Mouse (Mus musculus) layer of hippocampus, postnatal 25 days (tissue): ENCODE measurements around the gene Hist1h2ah. TPM values are rescaled to one million over a fixed set of nuclear protein-coding genes. Genes with fewer than 3 reads are reported as not detected.

ENCODE experiments used
- DNase-seq, 2 experiments: peaks; one replicate each; pipeline ENCODE4 v3.0.0; 2022; ENCODE audit warnings: mixed read lengths in 2 of 2, low spot score in 1 of 2; ENCODE audit errors: extremely low spot score in 1 of 2
- total RNA-seq, 2 experiments: library from RNA; stranded (reverse); gene quantifications; 2 replicates each; pipeline ENCODE4 v1.2.3; 2021

The Hist1h2ah gene
- total RNA-seq, 2 experiments from 2014 or later: 22.3 to 38.6 TPM

DNA sequence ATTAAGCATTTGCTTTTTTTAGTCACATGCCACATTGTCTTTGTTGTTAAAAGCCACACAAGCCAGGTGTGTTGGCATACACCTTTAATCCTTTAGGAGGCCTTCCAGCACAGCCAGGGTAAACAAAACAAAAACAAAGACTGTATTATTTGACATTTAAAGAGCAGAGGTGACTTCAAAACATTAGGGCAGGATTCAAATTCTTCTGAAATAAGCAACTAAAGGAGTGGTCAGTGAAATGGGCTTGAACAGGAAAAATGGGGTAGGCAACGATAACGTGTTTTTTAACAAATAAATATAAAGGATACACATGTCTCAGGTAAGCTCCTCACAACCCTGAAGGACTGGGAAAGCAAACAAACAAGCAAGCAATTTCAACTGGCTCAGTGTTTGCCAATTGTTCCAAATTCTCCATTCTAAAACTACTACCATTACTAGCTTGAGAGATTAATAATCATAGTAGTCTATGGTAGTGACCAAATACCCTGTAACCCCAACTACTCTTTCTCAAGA lies 4.6 kb upstream of the Hist1h2ah start:
- no peak for DNase-seq

DNA sequence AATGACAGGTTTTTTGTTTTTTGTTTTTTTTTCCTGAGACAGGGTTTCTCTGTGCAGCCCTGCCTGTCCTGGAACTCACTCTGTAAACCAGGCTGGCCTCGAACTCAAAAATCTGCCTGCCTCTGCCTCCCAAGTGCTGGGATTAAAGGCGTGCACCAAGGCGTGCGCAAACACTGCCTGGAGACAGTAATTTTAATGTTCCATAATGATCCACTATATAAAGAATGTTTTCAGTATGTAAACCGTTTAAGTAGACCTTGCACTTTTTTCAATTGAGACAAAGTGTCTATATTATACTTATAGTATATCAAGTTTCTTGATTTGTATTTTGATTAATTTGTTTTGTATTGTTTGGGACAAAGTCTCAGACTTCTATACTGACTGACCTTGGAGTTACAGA lies 4.0 kb upstream of the Hist1h2ah start:
- DNase-seq: no peak

DNA sequence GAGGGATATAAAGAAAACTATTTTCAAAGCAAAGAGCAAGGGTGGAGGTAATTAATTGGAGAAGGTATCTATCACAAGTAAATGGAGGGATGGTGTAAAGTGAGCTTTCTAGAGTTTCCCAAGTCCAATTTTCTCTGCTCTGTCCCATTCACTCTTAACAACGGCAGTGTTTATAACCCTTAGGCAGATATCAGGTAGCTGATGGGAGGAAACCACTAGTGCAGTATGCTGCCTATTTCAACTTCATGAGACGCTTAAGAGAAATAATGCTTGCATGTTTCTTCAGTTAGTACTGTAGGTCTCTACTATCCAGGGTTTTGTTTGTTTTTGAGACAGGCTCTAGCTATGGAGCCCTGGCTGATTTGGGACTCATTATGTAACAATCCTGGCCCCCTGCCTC lies 2.0 kb upstream of the Hist1h2ah start:
- DNase-seq: no peak

DNA sequence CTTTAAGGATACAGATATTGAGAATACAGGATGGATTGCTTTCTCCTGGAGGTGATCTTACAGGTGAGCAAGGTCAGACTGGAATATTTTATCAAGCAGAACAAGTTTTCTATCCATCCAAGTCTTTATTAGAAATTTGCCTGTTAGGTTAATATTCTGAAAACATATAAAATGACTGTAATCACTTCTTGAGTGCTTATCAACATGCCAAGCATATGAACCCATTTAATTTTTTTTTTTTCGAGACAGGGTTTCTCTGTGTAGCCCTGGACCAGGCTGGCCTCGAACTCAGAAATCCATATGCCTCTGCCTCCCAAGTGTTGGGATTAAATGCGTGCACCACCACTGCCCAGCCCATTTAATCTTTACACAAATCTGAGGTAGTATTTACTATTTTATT lies 1.6 kb upstream of the Hist1h2ah start:
- no peak for DNase-seq

DNA sequence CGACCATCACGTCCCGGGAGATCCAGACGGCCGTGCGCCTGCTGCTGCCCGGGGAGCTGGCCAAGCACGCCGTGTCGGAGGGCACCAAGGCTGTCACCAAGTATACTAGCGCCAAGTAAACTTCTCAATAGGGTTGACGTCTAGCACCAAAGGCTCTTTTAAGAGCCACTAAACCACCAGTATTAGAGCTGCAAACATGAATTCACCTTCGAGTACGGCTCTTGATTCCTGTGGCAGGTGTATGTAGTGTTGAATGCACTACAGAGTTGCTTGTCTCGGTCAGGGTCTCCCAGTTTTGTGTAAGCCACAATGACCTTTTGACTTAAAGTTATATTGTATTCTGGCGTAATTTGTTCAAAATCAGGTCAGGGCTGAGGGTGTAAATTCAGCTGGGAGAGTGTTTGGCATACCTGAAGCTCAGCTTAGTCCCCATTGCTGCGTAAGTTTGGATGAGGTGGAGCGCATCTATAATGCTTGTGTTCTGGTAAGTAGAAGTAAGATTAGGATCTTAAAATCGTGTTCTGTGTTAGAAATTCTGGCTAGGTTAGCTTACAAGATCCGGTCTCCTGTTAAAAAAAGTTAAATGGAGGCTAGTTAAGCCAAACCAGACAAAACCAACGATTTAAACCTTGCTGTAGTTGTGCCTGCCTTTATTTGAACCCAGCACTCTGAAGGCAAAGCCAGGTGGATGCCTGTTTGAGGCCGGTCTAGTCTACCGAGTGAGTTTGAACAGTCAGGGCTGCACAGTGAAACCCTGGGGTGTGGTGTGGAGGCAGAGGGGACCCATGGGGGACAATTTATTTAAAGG lies 985 bp upstream of the Hist1h2ah start:
- no peak for DNase-seq

DNA sequence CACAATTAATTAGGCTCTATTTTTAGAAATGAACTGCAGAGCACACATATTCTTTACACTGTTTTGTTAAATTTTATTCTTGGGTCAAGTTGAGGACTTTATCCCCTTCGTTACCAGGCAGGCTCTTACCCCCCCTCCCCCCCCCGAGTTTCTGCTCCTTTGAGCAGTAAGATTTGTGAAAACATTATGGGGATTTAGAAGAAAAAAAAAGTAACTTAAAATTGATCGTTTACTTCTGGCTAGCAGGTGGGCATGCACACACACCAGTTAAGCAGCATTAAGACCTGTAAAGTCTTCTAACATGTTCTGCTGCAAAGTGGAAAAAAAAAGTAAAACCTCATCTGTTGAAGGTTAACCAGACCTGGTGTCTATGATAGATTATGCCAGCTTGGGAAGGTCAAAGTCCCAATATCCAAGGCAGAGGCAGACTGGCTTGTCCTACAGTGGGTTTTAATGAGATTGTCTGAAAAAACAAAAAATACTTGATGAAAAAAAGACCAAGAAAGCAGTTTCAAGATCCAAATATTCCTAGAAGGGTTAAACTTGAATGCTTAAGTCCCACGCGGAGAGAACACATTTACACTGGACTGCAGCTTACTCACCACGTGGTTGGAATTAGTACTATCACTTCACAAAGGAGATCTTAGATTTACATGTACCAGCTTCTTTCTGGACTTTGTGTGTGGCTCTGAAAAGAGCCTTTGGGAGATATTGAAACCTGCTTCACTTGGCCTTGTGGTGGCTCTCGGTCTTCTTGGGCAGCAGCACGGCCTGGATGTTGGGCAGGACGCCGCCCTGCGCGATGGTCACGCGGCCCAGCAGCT lies 713 bp downstream of the Hist1h2ah start:
- DNase-seq: no peak

DNA sequence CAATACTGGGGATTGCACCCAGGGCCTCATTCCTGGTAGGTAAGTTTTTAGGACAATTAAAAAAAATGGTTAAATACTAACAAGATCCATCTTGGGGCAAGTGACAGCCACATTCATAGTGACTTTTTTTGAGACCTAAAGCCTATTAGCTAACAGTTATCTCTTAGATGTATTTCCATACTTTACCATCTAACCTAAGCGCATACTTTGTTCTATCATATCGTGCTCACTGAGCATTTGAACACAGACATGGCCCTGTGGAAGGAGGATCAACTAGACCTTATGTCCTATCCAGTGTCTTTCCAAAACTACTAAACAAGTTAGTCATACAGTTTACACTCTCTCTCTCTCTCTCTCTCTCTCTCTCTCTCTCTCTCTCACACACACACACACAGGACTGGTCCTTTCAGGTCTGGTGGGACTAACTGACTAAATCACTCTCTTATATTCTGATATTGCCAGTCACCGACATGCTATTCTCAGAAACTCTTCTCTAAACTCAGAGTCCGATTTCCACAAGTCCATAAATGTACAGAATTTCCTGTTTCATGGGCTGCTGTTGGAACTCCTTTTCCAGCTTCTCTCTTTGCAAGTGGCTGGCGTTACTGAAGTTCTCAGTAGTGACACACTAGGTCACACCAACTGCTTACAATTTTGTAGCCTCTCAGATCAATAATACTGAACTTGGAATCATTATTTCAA lies 1.5 kb downstream of the Hist1h2ah start:
- no peak for DNase-seq

DNA sequence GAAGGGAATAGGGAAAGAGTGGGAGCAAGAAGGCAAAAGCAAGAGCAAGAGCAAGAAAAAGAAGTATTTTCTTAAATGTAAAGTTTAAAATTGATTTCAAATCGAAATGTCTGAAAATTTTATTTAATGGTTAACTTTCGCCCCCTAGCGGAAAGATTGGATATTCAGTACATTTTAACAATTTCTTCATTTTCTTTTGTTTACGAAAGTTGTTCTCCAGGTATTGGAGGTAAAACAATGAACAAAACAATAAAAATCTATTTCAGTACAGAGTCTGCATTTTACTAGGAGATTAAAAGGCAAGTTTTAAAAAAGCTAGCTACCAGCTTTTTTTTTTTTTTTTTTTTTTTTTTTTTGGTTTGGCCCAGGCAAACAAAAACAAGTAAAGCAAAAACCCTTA lies 4.9 kb downstream of the Hist1h2ah start:
- DNase-seq: no peak

DNA sequence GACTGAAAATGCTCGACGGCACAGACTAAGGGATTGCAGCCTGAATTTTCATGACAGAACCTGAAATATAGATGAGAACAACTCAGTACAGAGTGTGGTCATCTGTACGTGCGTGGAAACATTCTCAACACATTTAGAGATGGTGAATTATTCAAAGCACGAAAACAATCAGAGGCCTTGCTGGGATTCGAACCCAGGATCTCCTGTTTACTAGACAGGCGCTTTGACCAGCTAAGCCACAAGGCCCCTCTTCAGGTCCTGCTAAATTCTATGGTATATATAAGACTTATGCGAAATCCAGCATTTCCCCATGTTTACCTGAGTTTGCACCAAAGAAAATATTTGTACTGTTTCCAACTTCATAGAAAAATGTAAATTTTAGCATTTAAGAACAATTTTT lies 5.4 kb downstream of the Hist1h2ah start:
- DNase-seq: peak in 1 of 2 experiments; percentile 41

DNA sequence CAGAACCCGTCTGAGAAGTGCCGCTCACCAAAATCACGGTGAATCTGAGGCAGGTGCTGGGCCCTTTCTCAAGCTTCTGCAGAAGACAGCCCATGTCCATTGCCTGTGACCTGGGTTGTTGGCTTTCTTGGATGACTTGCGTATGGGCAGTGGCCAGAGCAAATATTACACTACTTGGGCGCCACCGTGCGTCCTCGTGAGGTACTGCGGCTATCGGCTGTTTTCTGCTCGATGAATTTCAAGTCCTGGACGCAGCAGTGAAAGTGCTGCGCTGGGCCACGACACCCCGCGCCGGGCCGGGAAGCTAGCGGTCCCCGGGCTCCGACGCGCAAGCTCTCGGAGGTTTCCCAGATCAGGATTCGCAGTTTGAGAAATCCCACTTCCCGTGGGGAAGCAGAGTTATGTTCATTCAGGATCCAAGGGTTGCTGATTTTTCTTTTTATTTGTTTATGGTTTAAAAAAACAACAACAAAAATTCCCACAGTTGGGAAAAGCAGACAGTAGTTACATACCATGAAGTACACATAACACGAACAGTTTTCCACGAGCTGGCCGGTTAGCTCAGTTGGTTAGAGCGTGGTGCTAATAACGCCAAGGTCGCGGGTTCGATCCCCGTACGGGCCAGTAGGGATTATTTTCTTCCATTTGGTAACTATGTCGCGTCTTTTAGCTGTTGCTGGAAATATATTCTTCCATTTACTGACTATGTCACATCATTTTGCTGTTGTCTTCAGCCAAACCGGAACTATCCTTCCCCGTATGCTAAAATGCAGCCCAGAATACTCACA lies 6.5 kb downstream of the Hist1h2ah start:
- DNase-seq: peak; percentile 92 to 98

DNA sequence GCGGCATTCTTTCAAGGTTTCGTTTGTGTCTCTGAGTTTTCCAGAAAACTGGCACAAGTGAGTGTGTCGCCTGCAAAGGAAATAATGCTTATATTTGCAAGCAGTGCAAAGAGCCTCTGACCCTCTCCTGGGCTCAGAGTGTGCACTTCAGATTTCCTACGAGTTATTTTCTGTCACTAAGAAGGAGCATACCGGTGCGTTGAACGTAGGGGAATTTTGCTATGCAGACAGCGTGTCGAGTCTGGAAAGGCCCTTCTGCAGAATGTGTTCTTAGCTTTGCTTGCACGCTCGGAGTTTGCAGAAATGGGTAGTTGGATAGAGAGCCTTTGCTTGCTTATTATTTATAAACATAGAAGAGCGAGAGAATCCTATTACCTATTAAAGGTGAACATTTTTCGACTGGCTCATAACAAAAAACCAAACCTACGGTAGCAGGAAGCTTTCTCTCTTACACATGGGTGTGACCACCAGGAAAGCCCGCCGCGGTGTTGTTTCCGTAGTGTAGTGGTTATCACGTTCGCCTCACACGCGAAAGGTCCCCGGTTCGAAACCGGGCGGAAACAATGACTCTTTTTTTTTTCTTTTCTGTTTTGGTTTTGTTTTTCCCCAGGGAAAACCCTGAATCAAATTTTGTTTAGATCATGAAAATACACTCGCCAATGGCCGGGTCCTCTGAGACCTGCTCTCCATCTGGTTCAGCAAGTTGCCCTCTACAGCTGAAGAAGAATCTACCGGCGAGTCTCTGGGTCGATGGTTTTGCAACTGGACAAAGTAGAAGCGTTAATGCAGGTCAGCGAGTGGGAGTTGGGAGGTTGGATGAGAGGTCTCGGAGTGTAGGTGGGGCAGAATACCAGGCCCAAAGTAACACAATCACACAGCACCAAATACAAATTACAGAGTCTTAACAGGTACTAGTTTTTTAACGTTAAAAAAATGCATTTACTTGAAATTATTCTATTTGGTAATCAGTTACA lies 9.0 kb downstream of the Hist1h2ah start:
- DNase-seq: peak; percentile 85 to 97

DNA sequence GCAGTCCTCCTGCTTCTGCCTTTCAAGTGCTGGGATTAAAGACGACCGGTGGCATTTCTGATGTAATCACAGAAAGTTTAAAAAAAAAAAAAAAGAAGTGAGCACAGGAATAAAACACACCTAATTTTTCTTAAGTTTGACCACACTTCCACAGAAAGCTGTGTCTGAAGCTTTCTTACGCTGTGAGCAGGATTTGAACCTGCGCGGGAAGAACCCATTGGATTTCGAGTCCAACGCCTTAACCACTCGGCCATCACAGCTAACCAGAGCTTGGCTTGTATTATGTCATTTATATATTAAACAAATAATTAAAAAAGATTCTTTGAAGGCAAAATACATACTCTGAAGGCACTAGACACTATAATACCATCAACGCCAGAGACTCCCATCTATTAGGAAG lies 13.1 kb downstream of the Hist1h2ah start:
- DNase-seq: peak in 1 of 2 experiments; percentile 72

DNA sequence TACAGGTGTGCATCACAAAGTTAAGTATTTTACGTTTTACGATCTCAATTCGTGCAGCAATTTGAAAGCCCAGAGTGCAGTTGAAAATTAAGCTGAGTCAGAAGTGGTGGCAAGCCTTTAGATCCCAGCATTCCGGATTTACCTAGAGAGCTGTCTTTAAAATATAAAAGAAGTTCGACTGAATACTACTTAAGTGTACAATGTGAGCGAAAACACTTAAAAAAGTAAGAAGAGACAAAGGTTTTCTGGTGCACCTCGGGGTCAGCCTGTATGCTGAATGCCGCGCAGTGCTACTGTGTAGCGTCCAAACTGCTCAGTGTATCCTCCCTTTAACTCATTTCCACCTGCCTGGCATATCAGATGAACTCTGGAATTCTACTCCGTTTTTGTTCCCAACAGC lies 13.8 kb downstream of the Hist1h2ah start:
- DNase-seq: no peak

DNA sequence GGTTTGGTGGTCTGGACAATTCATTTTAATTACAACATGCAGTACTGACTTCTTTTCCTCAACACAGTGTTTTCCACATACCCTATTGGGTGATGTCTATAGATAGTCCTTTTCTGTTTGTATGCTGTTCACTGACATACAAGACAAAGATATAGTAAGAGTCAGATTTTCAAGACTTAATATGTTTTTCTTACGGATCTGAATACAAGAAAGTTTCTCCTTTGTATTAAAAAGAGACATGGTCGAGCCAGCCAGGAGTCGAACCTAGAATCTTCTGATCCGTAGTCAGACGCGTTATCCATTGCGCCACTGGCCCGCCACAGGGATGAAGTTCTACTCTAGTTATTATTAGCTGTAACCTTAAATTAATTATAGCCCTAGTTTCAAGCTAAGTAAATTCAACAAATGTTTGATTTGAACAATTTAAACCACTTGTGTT lies 14.4 kb downstream of the Hist1h2ah start:
- DNase-seq: peak in 1 of 2 experiments; percentile 49

DNA sequence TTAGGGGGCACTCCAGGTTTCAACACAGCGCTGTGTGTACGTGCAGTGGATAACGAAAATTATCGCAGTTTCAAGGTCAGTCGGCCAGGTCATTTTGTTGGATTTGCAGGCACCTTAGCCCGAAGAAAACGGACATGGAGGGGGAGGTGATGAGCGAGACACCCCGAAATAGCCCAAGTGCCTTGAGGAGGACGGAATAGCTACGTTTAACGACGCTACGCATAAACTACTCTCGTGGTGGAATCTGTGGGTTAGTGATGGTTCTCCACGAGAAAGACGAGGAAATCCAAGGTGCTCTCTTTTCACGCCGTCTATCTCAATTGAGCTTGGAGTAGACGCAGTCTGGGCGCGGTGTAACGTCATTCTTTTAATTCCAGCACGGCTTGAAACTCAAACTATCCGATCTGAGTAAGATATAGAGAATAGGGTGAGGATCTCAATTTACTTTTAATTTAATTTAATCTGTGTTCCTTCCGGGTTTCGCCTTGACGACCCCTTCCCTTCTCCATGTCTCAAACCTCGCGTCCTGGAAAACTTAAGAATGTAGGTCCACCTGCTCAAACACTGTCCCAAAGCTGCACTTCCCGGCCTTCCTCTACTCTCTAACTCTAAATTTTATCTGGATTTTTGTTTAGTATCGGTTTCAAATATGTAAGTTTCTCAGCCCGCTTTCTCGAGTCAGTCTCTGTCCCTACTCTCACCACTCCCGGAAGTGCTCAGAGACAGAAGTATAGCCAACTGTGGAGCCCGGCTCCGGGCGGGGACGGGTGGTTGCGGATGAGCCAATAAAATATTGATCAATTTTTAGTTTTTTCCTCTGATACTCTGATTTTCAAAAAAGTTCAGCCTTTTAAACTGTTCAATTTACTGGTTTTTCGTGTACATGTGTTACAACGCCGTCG lies 15.2 kb downstream of the Hist1h2ah start:
- no peak for DNase-seq

DNA sequence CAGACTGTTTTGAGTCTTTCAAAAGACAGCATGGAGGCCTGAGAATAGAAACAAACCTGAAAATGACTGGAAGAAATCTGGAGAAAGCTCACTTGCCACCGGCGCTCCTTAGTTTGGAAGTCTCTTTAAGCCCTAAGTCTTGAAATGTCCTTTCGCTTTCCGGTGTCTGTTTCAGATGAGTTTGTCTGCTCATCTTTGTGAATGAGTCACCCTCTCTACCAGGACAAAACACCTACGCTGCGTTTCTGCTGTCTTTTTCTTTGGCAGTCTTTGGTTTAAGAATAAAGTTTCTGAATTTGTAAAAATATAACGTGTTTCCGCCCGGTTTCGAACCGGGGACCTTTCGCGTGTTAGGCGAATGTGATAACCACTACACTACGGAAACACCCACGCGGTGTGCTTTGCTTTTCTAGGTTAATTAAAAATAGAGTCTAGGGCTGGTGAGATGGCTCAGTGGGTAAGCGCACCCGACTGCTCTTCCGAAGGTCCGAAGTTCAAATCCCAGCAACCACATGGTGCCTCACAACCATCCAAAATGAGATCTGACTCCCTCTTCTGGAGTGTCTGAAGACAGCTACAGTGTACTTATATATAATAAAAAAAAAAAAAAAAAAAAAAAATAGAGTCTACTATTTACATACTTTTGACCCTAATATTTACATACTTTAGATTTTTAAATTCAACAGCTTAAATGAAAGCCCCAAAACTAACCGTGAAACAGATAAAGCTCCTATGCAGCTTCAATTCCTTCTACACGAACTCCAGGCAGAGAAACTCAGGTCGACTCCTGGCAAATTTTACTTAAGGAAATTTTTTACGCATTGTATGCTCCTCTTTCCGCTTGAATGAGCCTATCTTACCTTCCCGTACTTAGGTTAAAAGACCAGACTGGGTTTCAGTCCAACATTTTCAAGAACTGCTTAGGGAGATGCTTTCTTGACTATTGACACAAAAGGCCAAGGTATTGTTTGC lies 19.6 kb downstream of the Hist1h2ah start:
- peak; percentile 35 to 70 for DNase-seq

DNA sequence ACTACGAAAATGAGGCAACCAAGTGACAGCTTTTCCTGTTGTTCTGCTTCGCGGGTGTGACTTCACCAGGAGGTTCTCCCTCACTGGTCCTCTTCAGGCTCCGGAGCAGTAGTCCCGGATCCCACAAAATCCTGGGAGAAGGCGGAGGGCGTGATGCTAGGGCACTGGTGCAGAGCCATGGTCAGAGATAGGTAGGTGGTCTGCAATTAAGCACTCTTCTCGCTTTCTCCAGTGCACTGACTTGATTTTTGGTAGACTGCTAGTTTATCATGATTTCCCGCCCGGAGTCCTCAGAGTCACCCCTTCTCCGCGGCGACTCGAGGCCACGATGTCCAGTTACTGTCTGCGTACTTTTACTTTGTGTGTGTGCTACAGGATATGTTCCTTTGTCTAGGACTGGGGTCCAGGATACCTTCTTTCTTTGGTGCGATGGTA lies 20.9 kb downstream of the Hist1h2ah start:
- DNase-seq: no peak
